Mouse (Mus musculus) gastrocnemius, postnatal 14 days (tissue): ENCODE results near the gene Mbnl2. TPM values are rescaled to one million over a fixed set of nuclear protein-coding genes. Genes with fewer than 3 reads are reported as not detected.

Source experiments
- DNase-seq: peaks from one replicate; pipeline ENCODE4 v3.0.0; 2021; ENCODE audit warnings: mixed read lengths
- intact Hi-C: fragments of 180-260 bp; cut with DNase I; formaldehyde crosslinking; loops from one replicate; pipeline ENCODE4 v1.15.1; 2025; ENCODE audit warnings: low total_unique reads
- long read RNA-seq, 2 experiments: library from polyadenylated mRNA; stranded (forward); transcript quantifications; one replicate each; pipeline ENCODE4 v2.0.0; 2021
- total RNA-seq, 2 experiments: library from RNA; stranded (reverse); gene quantifications; 2 replicates each; pipeline ENCODE4 v1.2.3; 2021

Mbnl2 gene
- total RNA-seq = 100 to 1,000 TPM; 232 to 277 TPM
- long read RNA-seq, experiment 1, full-length matches to known transcripts = 28 of 166 reads
- long read RNA-seq, experiment 1, partial matches to known transcripts = 12 of 166 reads
- long read RNA-seq, experiment 1, other reads (novel, unspliced or antisense) = 126 of 166 reads
- long read RNA-seq, experiment 2, full-length matches to known transcripts = 52 of 256 reads
- long read RNA-seq, experiment 2, partial matches to known transcripts = 14 of 256 reads
- long read RNA-seq, experiment 2, other reads (novel, unspliced or antisense) = 190 of 256 reads

DNA sequence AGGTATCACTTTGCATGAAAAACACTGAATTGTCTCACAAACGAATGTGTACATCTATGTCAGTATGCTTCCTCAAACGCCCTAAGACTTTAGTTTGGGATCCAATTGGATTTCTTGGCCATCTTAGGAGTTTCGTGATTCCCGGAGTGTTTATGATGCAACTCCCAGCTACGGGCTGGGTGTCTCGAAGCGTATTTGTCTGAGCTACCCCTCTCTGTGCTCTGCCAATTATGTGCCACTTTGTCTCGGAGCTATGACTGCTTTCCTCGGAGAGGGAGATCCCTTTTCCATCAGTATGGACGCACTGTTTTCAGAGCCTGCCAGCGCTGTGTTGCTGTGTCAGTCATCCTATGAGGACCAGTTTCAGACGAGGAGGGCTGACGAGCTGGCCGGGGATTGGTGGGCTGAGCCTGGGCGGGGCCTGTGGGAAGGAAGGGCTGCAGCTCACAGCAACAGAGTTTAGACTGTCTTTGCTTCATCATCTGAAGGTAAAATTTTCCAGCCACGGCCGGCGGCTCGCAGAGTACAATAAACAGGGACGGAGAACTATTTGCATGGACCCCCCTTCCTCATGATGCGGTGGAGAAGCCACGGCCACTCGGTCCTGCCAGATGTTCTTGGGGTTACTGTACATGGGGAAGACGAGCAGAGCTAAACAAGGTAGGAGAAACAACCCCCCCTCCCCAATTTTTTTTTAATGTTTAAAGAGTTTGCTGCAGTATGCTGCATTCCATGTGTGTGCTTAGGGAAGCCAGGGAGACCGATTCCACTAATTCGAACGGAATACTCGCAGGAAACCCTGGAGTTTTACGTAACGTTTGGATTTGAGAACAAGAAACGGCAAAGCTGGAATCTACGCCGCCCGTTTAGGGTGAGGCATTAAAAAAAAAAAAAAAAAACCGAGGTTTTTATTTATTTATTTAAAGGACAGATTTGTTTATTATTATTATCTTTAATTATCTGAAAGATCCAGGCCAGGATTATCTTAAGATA lies at the start of gene Mbnl2:
Mbnl2 (plus strand) TSS at position 424 of the 993 bp plus-strand sequence.
- intact Hi-C loops = no loop called here
- peak; percentile 98 for DNase-seq

DNA sequence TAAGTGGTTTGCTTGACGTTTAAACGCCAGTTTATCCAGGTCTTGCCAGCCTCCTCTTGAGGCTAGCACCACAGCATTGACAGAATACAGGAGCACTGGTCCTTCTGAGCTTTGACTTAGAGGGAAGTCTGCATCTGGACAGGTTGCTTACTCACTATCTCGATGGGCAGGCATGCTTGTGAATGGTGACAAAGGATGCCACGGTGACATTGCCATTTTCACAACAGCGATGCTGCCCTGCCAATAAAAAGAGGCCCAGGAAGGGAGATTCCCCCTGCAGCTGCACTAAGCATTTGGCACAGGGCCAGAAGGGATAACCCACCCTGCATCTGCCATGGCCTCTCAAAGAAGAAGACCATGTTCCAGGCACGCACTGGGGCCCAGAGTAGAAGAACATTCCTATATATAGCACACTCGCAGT lies 43.4 kb upstream of the Mbnl2 start:
- intact Hi-C loops = no loop called here

DNA sequence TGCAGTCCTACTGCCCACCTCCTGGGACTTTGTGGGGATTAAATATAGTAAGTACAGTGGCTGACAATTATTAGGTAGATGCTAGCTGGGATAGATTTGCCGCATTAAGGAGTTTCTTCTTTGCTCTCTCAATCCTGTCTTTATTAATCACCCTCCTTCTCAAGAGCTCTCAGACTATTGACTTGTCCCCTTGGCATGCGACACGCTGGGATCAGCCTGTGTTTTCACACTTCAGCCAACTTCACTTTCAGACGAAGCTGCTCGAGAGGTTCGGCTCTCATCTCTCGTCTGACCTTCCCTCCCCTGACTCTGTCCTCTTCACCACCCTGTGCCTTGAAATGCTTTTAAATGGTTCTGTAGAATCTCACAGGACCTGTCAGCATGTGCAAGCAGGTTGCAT lies 39.9 kb upstream of the Mbnl2 start:
- no peak for DNase-seq
- intact Hi-C loops = no loop called here

More for the DNA sequence above, 43.4 kb upstream of the Mbnl2 start:
- DNase-seq = no peak

DNA sequence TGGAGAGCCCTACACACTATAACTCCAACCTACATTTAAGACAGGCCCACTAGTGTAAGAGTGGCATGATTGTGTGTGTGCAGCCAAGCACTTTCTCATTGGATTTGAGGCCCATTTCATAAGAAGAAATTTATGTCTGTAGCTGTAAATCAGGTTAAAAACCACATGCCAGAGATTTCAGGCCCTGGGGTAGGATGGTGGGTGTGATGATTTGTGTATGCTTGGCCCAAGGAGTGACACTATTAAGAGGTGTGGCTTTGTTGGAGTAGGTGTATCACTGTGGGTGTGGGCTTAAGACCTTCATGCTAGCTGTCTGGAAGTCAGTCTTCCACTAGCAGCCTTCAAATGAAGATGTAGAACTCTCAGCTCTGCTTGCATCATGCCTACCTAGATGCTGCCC lies 37.0 kb upstream of the Mbnl2 start:
- intact Hi-C loops = no loop called here
- DNase-seq = no peak

DNA sequence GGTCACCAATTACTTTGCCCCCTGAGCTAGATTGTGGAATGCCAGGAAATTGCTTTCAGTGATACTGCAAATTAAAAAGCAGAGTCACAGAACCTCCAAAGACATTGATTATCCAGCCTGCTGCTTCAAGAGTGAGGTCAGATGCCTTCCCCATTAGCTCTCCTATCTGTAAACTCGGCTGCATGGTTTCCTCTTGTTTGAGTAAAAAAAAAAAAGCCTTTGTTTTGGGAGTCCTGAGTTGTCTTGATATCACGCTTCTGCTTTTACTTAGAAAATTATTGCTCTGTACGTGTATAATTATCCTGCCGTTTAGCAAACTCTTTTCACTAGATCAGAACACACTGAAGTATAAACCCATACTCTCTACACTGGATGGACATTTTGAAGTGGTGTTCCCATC lies 35.3 kb upstream of the Mbnl2 start:
- intact Hi-C loops = no loop called here
- DNase-seq = no peak

DNA sequence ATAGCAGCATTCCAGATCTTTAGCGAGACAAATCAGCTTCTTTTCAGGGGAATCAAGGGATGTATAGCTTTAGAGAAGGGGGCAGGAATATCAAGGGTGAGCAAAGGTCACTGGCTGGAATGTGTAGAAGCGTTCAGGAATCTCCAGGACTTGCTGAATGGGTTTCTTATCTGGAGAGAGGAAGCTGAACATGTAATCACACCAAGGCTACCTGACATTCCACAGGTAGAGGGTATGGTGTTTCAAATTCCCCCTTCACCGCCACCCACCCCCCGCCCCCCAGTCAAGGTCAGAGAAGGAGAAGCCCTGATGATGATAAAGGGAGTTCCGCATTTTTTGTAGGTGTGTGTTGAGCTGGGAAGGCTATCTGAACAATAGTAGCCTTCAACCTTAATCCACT lies 32.8 kb upstream of the Mbnl2 start:
- no peak for DNase-seq
- intact Hi-C loops = no loop called here

DNA sequence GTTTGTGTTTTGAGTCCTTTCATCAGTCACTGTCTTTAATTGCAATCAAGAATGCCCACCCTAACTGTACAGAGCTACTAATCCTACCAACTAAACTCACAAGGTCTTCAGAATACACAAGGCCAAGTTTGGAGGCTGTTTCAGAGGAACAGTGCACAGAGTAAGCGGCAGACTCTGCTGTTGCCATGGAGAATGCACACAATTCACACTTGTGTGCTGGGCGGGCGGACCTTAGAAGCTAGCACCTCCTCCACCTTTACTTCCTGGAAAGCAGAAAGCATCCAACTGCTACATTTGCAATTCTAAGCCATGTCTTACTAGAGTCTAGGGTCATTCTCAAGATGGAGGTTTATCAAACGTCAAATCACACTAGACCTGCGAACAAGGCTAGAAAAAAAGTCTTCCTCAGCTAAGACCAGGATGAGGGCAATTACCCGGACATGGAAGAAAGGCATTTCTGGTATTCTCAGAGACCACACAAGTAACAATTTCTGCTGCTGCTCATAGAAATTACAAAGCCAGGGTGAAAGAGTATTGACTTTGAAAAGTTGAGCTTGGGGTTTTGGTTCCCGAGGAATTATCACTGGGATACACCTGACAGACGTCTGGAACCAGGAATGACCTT lies 30.3 kb upstream of the Mbnl2 start:
- intact Hi-C loops = no loop called here

DNA sequence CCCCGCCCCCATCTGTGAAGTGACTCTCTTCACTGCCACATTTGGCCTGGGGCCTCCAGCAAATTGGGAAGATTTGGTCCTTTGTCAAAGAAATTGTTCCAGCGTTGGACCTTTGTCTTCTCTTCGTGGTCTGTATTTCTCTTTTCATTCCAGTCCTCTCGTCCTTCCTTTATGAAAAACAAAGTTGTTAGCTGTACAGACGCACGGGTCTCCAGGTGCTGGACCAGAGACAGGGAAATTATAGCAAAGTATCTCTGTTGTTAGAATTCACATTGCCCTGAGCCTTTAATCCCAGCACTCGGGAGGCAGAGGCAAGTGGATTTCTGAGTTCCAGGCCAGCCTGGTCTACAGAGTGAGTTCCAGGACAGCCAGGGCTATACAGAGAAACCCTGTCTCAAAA lies 22.1 kb upstream of the Mbnl2 start:
- intact Hi-C loops = no loop called here
- DNase-seq = no peak

More for the DNA sequence above, 30.3 kb upstream of the Mbnl2 start:
- DNase-seq = no peak

DNA sequence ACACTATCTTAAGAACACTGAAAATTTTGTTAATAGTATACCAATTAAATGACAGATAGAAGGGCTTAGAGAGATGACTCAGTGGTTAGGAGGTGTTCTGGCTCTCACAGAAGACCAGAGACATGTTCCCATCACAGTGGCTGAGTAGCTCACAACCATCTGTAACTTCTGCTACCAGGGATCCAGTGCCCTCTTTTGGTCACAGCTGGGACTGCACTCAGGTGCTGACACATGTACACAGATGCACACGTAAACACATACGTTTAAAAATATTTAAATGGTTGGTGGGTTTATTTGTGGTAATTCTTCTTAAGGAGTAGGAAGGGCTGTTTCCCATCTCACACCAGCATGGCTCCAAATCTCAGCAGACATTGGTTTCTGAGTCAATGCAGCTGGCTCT lies 19.3 kb upstream of the Mbnl2 start:
- no peak for DNase-seq
- intact Hi-C loops = no loop called here

DNA sequence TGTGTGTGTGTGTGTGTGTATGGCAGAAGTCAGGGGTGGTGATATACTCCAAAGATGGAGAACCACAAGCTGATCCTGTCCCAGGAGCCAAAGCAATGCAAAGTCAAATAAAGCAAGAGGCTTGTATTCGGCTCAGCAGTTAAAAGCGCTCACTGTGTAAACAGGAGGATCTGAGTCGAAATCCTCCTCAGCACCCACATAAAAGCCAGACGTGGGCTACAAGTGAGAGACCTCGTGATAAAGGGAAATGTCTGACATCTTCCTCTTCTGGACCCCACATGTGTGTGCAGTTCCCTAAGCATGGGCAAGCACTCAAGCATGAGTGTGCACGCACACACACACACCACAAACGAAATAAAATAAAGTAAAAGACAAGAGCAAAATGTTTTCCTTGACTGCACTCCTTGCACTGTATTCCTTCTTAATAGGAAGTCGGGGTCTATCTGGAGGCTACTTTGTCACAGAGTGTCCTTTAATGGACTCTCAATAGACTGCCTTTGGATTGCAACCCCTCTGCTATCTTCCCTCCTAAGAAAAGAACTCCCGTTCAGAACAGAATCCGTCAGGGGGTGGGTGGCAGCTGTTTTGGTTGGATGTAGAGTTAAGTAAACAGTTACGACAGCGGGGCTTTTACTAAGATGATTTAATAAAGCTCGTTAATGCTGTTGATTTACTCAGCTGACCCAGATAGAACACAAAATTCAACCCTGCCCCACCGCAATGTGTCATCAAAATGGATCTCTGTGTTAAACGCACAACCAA lies 18.7 kb upstream of the Mbnl2 start:
- intact Hi-C loops = no loop called here
- no peak for DNase-seq

DNA sequence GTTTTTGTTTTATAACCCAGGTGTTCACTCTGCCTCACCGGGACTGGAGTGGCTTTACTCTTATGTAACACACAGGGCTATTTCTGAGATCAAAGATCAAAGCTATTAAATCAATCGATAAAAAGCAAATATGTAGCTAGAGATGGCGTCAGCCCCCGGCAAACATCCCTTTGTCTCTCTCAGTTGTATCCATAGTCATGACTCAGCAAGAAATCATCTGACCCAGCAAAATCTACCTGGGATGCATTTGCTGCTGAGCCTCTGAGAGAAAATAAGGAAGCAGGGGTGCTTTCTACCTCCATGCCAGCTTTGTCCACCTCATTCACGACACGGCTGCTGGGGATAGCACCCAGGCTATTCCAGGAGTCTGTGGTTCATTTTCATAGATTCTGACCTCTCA lies 18.0 kb upstream of the Mbnl2 start:
- no peak for DNase-seq
- intact Hi-C loops = no loop called here

DNA sequence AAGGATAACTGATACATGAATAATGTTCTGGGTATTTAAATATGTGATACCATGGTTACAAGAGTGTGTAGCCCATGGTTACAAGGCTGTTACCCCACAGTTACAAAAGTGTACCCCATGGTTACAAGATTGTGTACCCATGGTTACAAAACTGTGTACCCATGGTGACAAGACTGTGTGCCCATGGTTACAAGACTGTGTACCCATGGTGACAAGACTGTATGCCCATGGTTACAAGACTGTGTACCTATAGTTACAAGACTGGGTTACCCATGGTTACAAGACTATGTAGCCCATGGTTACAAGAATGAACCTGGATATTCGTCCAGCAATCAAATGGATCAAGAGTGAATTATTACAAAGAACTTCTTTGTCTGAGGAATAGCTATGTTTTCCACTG lies 16.0 kb upstream of the Mbnl2 start:
- intact Hi-C loops = no loop called here
- DNase-seq = no peak

DNA sequence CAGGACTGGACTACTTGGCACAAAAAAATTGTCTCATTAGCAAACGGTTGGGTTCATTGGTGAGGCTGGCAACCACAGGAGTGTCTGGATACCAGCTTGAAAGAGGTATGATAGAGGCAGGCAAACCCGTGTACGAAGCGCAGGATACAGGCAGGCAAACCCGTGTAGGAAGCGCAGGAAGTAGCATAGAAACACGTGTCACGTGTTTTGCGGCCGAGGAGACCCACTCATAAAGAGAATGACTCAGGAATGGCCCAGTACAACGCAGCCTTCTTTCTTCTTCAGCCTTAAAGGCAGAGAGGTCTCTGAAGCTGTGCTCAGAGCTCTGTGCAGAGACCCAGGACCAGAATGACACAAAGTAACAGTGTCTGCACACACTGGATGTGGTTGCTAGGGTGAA lies 13.9 kb upstream of the Mbnl2 start:
- intact Hi-C loops = loop anchor here (10.0 kb wide), 1 partner anchor 117 kb away; no protein-coding TSS in a partner anchor
- no peak for DNase-seq

DNA sequence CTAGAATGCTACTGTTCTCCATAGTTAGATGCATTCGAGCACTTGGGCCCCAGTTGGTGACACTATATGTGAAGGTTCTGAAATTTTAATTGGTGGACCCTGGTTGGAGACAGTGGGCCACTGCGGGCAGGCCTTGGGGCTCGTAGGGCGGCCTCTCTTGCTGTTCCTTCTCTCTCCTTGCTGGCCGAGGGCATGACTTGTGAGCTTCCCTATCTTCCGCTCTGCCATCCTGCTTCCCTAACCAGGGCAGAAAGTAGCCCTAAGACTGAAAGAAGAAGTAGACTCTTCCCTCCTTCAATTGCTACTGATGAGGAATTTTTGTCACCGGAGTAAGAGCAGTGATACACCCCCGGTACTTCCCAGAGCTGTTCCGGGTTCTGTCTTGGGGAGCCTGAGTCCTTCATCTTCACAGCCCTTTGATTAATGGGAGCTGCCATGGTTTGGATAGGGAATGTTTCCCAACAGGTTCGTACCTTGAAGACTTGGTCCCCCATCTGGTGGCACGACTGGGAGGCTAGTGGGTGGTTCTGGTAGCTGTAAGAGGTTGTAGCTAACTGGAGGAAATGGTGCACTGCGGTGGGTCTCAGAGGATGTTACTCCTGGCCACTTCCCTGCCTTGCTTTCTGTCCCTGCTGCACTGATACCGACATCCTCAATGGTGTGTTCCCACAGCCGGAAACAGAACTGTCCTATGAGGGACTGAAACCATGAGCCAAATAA lies 12.6 kb upstream of the Mbnl2 start:
- intact Hi-C loops = loop anchor here (10.0 kb wide), 1 partner anchor 118 kb away; no protein-coding TSS in a partner anchor
- DNase-seq = no peak

DNA sequence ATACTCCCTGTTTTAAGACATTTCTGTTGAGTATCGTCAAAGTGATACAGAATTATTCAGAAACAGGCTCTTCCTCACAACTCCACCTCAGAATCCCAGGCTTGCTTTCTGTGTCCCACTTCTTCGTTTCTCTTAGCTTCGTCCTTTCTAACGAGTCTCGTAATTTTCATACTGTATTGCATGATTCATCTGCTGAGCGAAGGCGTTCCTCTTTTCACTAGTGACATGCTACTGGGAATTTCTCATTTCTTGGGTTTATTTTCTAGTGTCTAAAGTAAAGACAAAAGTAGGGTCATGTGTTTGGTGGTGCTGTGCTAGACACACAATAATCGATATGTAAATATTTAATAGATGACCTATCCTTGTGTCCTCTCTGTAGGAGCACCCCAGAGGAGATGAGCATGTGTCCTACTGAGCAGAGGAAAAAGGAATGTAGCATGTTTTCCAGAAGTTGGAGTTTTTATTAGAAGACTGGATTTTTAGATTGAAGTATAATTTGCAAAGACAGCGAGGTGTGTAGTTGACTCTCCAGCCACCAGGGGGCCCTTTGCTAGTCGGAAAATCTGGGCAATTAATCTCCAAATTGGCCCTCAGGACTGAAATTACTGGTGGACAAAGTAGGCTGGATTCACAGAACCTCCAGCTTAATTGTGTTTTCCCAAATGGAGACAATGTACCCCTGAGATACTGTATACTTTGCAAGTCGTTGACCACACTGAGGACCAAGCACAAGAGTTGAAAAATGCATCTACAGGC lies 11.9 kb upstream of the Mbnl2 start:
- DNase-seq = peak; percentile 46
- intact Hi-C loops = loop anchor here (10.0 kb wide), 1 partner anchor 119 kb away; no protein-coding TSS in a partner anchor

DNA sequence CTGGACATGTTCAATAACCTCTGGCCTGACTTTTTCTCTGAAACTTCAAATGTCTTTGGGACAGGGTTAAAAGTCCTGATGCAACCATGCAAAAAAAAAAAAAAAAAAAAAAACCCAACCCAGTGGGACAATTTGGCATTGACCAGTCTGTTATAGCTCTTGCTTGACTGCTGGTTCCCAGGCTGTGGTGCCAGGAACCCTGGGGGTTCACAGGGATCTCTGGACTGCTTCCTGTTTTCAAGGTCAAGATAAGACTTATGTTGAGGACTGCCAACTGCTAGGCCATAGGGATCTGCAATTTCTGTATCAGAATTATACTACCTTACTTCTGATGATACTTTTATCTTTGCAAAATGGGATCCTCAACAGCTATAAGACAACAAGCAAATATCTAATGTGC lies 9.6 kb upstream of the Mbnl2 start:
- intact Hi-C loops = loop anchor here (5.0 to 10.0 kb wide), 2 partner anchors 121 to 136 kb away; no protein-coding TSS in a partner anchor

DNA sequence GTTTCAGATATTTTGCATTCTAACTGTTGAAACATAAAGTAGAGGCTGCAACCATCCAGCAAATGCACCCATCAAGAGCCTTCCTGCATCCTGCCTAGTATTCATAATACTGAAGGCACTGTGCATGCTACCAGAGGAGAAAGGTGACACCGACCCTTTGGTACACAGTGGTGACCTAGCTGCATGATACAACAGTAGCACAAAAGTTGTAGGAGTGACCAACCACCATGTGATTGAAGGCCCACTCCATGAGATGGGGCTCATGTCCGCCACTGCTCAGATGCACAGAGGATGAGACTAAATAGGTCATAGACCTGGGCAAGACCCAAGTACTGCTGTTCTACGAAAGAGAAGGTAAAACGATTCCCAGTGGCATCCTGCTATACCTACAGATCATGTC lies 8.3 kb upstream of the Mbnl2 start:
- intact Hi-C loops = loop anchor here (5.0 to 10.0 kb wide), 2 partner anchors 122 to 135 kb away; no protein-coding TSS in a partner anchor
- no peak for DNase-seq

More for the DNA sequence above, 9.6 kb upstream of the Mbnl2 start:
- no peak for DNase-seq

DNA sequence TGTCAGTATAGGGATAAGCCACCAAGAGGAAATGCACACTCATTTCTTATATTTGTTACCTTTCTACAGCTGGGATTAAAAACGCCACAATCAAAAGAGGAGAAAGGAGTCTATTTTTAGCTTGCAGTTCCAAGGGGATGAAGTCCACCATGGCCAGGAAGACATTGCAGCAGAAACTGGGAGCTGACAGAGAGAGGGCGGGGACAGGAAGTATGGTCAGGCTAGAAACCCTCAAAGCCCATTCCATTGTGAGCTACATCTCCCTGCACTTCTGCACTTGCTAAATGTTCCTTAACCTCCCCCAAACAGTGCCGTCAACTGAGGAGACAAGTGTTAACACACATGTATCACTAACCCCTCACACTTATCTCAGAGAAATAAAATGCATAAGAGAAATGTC lies 5.4 kb upstream of the Mbnl2 start:
- DNase-seq = no peak
- intact Hi-C loops = no loop called here
